Mouse (Mus musculus): ENCODE results near the gene Teddm1a.

- TF ChIP-seq GATA1 (IDR thresholded peaks at IDR 0.05; ENCODE audit: low read length) (no peak), TAL1 (IDR thresholded peaks at IDR 0.05; ENCODE audit: low read length) (no peak)
Measured at GRCm38 (mm10) chr1:153913869-153914268, 22.3 kb downstream of the Teddm1a start.

Measured in erythroblast, embryonic 14.5 days (primary cell).